Comparison of ENCODE assay signal across 22 mouse cellular contexts in the genomic region with DNA sequence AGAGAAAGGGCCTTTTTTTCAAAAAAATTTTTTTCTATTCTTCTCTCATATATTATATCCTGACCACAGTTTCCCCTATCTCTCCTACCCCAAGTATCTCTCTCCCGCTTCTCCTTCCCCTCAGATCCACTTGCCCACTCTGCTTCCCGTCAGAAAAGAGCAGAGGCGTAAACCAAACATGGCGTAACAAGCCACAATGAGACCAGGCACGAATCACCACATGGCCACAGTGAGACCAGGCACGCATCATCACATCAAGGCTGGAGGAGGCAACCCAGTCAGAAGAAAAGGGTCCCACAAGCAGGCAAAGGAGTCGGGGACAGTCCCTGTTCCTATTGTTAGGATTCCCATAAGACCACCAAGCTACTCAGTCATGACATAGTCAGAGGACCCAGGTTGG.
"Had no signal": no experiment of that assay in that cellular context is flagged by ENCODE, and none has a peak within 500 bp of the region (broad histone marks: within the 10 kb centered on the region; RNA-seq: fewer than 3 reads in every experiment).

No protein-coding gene starts in this region.

- H3K9ac ChIP-seq: limb, embryonic 12.5 days; limb, embryonic 15.5 days; liver, embryonic 14.5 days; liver, postnatal 0 days; lung, embryonic 14.5 days; midbrain, embryonic 13.5 days; neural tube, embryonic 12.5 days; neural tube, embryonic 15.5 days; stomach, embryonic 15.5 days had no signal

- ATAC-seq: intestine, postnatal 0 days; liver, postnatal 0 days; lung, postnatal 0 days; midbrain, embryonic 13.5 days had no signal

- H3K27ac ChIP-seq: kidney, postnatal 0 days; left cerebral cortex, adult 2 months; limb, embryonic 12.5 days; limb, embryonic 15.5 days; liver, embryonic 14.5 days; macrophage; midbrain, embryonic 13.5 days; neural tube, embryonic 12.5 days; neural tube, embryonic 15.5 days; stomach, embryonic 15.5 days had no signal

- H3K36me3 ChIP-seq: limb, embryonic 12.5 days; limb, embryonic 15.5 days; midbrain, embryonic 13.5 days; neural tube, embryonic 12.5 days; neural tube, embryonic 15.5 days; stomach, embryonic 15.5 days had no signal

- H3K9me3 ChIP-seq: limb, embryonic 12.5 days; limb, embryonic 15.5 days; midbrain, embryonic 13.5 days; neural tube, embryonic 12.5 days; neural tube, embryonic 15.5 days; stomach, embryonic 15.5 days had no signal

- DNase-seq: kidney, adult 2 months; kidney, postnatal 25 days; layer of hippocampus, postnatal 36 days; liver, postnatal 0 days; lung, embryonic 14.5 days; retina, postnatal 1 day; right cerebral cortex, postnatal 25 days; spleen, adult 18-20 months; thymus, postnatal 36 days had no signal

- H3K4me2 ChIP-seq: limb, embryonic 12.5 days; limb, embryonic 15.5 days; liver, embryonic 11.5 days; lung, embryonic 14.5 days; midbrain, embryonic 13.5 days; neural tube, embryonic 12.5 days; neural tube, embryonic 15.5 days; stomach, embryonic 15.5 days had no signal

- H3K4me3 ChIP-seq: left cerebral cortex, adult 2 months; limb, embryonic 12.5 days; limb, embryonic 15.5 days; midbrain, embryonic 13.5 days; neural tube, embryonic 12.5 days; neural tube, embryonic 15.5 days; stomach, embryonic 15.5 days had no signal
